Mouse (Mus musculus) stomach, postnatal 0 days (tissue): ENCODE data around the gene Cd55.

Experiments
- CTCF ChIP-seq: IDR thresholded peaks from 2 replicates; pipeline ENCODE4 v1.5.1; 2016; ENCODE audit warnings: antibody characterized with exemption, low read depth, mild to moderate bottlenecking, moderate library complexity
- EP300 ChIP-seq: optimal IDR thresholded peaks from 2 replicates; pipeline ENCODE3; 2016; ENCODE audit warnings: antibody characterized with exemption

- TF ChIP-seq CTCF (no peak), EP300 (no peak)
Observed at GRCm38 (mm10) chr1:130486816-130487545, 24.4 kb upstream of the Cd55 start.
